Mouse (Mus musculus) liver, postnatal 0 days (tissue): Measurements from ENCODE around the gene Gusb.

Experiments used
- CTCF ChIP-seq: sonication (generic); IDR thresholded peaks from 2 replicates; pipeline ENCODE4 v1.5.1; 2016; ENCODE audit warnings: antibody characterized with exemption, low read depth
- EP300 ChIP-seq: IDR thresholded peaks from 2 replicates; pipeline ENCODE4 v1.6.1; 2016; ENCODE audit warnings: antibody characterized with exemption, low read depth, mild to moderate bottlenecking

DNA sequence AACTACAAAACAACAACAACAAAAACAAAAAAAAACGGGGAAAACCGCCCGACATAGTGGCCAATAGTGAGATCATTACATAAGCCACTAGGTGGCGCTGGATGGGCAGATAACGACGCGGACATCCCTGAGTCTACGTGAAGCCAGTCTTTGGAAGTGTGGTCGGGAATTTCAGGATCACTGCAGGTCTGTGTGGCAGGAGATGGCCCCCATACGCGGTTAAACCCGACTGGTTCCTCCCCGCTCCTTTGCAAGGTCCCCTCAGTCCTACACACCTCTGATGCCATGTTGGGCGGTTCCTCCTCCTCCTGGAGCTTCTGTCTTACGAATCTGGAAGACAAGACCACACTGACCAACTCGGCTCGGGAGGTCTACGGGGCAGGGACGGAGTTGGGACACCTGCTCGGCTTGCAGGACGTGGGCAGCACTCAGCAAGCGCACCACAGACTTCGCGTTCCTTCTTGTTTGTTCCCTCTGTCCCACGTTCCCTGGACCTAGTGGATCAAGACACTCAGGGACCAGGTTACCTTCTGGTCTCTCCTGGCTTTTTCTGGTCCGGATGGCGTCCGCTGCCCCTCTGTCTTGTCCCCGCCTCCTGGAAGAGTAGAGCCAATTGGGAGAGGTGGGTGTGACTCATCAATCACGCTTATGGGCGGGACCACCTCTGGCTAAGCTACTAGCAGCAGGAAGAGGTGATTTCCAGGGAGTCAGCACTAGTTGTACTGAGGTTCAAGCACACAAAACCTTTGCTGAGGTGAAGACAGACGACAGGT is 21.1 kb upstream of the Gusb start:
- TF ChIP-seq EP300 (0 out of 2 replicates have a peak, but pooled peaks have one; percentile 23), CTCF (peak; percentile 94)
